Mouse (Mus musculus) ES-Bruce4 (cell line): ENCODE measurements around the gene Gm43518.

Source experiments
- CTCF ChIP-seq: IDR thresholded peaks from one replicate; pipeline ENCODE4 v1.8.1; 2011; ENCODE audit warnings: low read depth, low read length
- EP300 ChIP-seq: IDR thresholded peaks from 2 replicates; pipeline ENCODE4 v1.6.1; 2011; ENCODE audit warnings: low read depth, low read length; ENCODE audit not compliant: insufficient read depth
- POLR2A ChIP-seq: IDR thresholded peaks from one replicate; pipeline ENCODE4 v1.8.1; 2011; ENCODE audit warnings: low read length; ENCODE audit not compliant: insufficient read depth

GRCm38 (mm10) chr5:123975668-123976180 lies 48.5 kb downstream of the Gm43518 start:
- no peak for TF ChIP-seq CTCF
- TF ChIP-seq EP300, result no peak
- TF ChIP-seq POLR2A, result no peak
